Mouse (Mus musculus): ENCODE measurements around the gene B3glct. TPM values are rescaled to one million over a fixed set of nuclear protein-coding genes. Genes with fewer than 3 reads are reported as not detected.

Gene B3glct
- total RNA-seq, 2 experiments from 2014 or later, result 4.8 to 10.4 TPM

DNA sequence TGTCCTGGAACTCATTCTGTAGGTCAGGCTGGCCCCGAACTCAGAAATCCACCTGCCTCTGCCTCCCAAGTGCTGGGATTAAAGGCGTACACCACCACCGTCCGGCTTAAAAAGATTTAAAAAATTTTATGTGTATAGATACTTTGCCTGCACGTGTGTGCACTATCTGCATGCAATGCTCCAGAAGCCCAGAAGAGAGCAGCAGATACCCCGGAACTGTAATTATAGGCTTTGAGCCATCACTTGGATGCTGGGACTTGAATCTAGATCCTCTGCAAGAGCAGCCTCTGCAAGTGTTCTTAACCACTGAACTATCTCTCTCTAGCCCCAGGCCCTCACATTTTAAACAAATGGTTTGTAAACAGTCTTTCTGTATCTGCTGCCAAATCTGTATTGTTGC, 15.1 kb upstream of the B3glct start:
- ATAC-seq (ENCODE audit: poor library complexity, severe bottlenecking), result no peak

DNA sequence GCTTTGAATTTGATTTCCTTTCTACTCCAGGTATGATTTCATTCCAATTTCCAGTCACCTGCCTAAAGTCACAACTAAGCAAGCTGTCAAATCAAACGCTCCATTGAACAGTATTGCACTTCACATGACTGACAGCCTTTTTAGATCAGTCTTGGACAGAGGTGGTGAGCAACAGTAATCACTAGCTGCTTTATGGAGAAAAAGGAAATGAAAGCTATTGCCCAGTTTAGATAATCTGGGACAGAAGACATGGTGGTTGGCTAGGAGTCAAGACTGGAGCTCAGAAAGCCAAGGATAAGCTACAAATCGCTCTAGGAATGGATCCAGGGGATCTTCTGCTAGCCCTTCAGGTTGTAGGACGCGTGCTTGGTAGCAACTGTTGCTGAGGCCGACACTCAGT, 14.6 kb upstream of the B3glct start:
- no peak for ATAC-seq (ENCODE audit: poor library complexity, severe bottlenecking)

DNA sequence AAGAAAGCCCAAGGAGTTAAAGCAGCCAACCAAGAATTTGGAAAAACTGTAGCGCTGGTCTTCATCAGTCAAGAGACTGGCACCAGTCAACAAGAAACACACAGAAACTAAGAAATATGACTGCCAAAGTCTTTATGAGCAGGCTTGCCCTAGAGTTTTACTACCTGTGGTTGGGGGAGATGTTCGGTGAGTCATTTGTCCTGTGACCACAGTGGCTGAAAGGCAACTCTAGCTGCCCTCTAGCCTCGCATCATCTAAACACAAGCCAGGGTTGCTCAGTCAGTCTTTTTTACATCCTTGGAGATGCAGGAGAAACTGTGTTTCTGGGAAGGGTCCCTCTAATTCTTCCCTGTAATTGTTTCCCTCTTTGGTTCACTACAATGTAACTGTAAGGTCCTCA, 834 bp upstream of the B3glct start:
- no peak for ATAC-seq (ENCODE audit: poor library complexity, severe bottlenecking)

DNA sequence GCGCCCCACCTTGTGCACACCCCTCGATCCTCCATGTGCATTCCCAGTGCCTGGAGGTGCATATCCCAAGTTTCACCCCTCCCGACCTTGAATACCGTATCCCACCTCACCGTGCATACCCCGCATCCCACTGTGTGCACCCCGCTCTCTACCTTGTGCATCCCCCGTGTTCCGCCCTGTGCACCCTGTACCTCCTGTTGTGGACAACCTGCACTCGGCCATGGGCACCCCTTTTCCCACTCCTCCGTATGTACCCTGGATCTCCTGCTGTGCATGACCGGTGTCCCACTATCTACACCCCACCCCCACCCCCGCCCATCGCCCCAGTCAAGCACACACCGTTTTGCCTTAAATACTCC, 939 bp downstream of the B3glct start:
- peak; percentile 12; the same call in 1 of the 2 replicates for ATAC-seq (ENCODE audit: poor library complexity, severe bottlenecking)

DNA sequence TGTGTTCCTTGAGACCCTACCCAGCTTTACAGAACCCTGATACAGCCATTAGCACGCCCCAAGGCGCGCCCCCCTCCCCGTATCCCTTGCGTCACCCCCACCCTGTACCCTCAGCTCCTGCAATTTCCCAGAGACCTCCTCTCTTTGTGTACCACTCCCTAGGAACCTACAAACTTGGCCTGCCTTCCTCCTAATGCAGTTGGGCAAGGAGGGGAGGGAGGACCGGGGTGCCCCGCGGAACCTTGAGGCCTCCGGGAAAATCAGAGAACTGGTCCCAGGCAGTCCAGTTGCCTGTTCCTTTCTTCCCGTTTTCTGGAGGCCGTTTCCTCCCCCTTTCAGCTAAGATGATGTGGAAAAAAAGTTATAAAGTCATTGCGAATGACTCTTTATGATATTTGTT, 1.3 kb downstream of the B3glct start:
- no peak for ATAC-seq (ENCODE audit: poor library complexity, severe bottlenecking)

DNA sequence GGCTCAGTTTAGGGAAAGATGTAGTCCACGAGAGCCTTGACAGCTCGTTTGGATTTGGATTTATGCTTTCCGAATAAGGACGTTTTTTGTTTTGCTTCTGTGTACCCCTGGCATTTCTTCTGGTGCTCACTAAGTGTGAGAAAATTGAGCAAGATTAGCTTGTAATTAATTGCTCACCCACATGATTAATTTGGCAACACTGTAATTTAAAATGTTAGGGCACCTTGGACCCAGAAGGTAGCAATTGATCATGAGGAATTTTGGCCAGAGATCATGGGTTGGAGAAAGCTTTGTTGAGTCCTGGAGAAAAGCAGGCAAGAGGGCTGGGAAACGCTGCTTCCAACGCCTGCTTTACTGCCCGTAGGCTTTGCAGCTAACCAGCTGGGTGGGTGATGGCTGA, 1.9 kb downstream of the B3glct start:
- no peak for ATAC-seq (ENCODE audit: poor library complexity, severe bottlenecking)

DNA sequence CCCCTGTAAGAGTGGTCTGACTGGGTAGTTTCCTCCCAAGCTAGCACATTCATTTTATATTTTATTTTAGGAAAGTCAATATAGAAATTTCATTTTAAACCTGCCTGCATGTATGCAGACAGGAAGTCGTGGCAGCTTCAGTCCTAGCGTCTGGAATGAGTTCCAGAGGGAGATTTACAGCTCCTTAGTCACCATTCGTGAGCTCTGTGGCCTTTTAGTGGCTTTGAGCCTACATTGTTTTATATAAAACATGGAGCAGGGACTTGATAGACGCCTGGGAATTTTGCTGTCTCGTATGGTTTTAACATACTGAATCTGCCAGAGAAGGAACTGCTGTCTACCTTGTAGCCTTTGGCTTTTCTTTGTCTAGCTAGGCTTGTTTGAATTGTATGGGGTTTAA, 2.9 kb downstream of the B3glct start:
- no peak for ATAC-seq (ENCODE audit: poor library complexity, severe bottlenecking)

DNA sequence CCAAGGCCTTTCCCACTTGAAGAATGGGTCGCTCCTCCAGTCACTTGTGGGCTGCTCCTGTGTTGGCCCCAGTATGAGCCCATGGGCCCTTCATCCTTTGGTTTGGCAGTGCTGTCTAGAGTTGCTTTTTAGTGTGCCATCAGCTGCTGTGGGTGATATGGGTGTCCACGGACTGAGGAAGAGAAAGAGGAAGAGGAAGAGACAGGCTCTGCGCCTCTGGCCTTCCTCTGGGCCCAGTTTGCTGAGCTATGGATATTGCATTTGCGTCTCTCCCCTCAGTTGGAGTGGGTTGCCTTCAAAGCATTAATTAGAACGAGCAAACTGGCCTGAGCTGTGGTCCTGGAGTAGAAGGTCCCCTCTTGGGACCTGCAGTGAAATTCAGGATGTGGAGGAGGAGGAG, 11.8 kb downstream of the B3glct start:
- ATAC-seq (ENCODE audit: poor library complexity, severe bottlenecking), result peak; percentile 84

DNA sequence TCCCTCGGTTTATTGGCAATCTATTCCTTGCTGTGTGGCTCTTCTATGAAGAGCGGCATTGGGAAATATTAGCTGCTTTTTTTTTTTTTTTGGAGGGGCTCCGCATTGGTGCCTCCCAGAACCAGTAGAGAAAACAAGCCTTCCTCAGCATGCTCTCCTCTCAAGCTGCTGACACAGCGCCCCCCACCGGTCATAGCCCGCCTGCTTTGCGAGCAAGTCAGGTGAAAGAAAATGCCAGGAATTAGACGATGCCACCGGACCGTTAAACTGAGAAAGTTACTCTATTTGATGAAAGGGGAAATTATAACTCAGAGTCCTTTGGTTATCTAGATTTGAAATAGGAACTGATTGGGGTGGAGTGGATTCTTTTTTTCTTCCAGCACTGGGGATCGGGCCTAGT, 14.5 kb downstream of the B3glct start:
- no peak for ATAC-seq (ENCODE audit: poor library complexity, severe bottlenecking)

DNA sequence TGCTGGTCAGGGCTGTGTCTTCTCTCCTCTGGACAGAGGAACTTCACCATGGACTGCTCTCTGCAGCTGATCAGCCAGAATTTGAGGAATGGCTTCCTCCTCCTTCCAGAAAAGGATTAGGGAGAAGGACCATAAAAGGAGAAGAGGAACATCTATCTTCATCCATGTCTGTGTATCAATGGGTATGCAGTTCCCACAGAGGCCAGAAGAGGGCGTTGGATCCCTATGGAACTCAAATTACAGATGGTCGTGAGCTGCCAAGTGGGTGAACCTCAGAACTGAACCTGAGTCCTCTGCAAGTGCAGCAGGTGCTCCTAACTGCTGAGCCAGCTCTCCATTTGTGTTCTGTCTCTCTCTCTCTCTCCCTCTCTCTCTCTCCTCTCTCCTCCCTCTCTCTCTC, 15.2 kb downstream of the B3glct start:
- no peak for ATAC-seq (ENCODE audit: poor library complexity, severe bottlenecking)

DNA sequence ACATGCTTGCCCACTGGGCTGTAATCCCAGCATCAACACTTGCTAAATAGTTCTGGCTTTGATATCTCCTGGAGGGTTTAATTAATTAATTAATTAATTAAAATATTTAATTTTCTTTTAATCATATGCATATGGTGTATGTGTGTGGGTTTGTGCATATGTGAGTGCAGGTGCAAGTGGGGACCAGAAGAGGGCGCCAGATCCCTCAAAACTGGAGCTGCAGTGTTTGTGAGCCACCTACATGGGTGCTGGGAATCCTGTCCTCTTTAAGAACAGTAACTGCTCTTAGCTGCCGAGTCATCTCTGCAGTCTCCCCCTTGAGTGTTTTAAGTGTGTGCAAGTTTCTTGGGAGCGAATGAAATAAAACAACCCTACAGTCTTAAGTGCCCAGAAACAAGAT, 15.9 kb downstream of the B3glct start:
- ATAC-seq (ENCODE audit: poor library complexity, severe bottlenecking), result no peak

DNA sequence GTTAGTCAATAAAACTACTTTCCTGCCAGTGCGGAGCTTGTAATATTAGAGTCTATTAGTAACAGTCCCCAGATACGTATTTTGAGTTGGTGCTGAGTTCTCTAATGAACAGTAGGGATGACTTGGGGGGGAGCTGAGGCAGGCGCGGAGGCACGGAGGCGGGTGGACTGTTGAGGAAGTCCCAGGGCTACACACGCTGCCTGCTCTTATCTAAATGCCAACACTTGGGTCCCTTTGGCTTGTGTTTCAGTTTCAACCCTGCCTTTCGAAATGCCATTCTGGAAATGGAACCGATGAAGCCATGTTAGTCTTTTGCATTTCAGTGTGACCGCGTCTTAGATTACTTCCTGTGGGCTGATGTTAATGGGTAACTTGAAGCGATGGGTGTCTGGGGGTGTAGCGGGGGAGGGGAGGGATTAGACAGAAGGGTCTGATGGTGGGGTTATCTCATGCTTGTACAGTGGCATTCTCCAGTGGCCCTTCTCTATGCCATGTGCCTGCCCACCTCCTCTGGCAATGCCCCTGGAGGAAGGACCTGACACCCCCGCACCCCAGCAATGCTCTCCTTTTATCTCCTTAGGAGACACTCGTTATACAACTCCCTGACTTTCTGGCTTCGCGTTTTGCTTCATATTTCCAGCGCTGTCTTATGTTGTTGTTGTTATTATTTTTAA, 17.2 kb downstream of the B3glct start:
- no peak for ATAC-seq (ENCODE audit: poor library complexity, severe bottlenecking)

DNA sequence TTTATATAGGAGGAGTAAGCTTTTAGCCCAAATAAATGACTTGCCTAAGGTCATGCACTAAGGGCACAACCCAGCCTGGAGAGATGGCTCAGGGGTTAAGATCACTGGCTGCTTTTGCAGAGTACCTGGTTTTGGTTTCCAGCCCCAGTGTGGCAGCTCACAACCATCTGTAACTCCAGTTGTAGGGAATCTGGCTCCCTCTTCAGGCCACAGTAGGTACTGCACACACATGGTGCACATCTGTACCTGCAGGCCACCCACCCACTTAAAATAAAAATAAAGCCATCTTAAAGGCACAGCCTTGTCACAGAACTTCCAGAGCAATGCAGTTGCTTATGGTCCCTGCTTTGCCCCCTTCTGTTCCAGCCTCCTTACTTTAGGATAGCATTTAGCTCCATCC, 24.7 kb downstream of the B3glct start:
- ATAC-seq (ENCODE audit: poor library complexity, severe bottlenecking), result no peak

DNA sequence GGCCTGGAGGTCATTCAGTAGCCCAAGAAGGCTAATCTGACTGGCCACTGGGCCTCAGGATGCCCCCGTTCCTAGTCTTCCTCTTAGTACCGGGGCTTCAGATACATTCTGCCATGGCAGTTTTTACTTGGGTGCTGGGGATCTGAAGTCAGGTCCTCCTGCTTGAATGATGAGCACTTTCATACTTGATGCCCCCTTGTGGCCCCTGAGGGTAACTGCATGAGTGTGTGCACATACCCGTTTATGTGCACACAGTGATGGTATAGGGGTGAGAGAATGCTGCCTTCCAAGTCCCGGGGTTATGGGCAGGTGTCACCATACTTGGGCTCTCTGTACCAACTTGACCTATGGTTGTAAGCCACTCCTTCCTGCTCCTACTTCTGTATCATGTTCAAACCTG, 33.5 kb downstream of the B3glct start:
- ATAC-seq (ENCODE audit: poor library complexity, severe bottlenecking), result no peak

DNA sequence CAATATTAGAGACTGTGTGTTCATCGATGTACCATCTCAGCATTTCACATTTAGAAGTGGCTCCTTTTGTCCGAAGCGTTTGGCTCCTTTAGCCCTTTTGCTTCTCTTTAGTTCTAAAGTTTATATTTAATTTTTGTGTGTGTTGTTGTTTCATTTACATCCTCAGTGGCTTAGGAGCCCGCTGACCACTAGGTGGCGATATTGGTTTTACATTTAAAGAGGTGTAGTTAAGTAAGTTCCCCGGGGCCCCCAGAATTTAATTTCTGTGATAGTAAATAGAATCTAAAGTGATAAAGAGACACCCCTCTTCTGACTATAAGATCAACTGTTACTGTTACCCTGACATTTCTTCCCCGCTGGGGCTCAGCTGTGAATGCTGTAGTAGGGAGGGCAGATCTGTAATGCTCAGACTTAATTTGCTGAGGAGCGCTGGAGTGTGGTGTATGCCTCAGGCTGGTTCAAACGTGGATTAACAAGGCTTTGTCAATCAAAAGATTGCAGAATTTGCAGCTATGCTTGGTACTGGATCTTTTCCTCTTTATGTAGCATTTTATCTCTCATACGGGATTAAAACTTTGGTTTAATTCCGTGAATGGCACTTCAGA, 35.2 kb downstream of the B3glct start:
- 0 out of 2 replicates have a peak, but pooled peaks have one; percentile 52 for ATAC-seq (ENCODE audit: poor library complexity, severe bottlenecking)

DNA sequence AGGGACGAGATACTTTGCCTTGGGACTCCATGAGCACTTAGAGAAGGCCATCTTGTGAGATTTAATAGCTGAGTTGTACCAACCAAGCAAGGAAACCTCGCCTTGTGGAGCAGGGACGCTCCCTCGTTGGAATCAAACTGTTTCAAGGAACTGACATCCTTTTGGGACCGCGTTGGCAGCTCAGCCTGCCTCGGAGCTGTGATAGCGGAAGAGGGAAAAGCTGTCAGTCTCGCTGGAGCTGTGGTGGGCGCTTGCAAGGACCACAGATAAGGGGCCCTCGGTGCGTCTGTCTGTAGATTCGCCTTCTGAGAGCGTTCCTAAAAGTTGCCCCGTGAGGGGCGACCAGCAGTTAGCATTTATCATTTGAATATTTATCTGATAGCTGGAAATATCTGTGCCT, 35.8 kb downstream of the B3glct start:
- no peak for ATAC-seq (ENCODE audit: poor library complexity, severe bottlenecking)

DNA sequence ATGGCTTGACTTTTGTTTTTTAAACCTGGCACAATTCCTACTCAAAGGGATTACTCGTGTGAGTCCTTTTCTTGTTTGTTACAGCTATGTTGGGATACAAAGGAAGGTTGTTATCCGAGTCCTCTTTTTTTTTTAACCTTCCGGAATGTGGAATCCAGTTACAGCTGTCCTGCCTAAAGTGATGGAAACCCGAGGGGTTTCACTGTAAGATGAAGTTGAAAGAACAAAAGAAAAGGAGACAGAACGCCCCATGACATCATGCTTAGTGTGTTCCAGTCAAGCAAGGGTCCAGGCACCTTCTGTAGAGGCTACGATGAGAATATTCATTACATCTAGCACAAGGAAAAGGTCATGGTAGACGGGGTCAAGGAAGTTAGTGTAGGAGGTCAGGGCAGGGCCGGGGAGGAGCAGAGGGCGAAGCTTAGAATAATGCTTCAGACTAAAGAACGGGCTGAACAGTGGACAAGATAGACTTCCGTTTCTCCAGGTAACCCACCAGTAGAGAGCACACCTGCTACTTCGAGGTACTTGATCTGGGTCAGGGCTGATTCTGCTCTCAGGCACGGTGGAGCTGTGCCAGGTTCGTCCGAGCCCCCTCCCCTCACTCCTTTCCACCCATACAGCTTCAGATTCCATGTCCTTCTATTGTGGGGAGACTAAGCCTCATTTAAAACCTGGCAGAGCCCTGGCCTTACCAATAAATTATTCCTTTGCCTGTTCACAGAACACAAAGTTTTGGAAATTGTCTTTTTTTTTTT, 37.7 kb downstream of the B3glct start:
- ATAC-seq (ENCODE audit: poor library complexity, severe bottlenecking), result no peak

DNA sequence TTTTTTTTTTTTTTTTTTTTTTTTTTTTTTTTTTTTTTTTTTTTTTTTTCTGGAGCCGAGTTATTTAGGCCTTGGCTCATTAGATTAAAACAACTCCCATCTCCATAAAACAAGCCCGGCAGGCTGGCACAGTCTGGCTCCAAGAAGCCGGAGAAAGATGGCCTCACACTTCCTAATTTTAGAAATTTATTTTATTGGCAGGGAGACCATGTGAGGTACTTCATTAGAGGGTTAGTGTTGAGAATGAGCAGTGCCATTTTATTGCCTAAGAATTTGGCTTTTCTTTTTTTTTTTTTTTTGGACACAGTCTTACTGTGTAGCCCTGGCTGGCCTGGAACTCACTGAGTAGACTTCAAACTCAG, 38.3 kb downstream of the B3glct start:
- no peak for ATAC-seq (ENCODE audit: poor library complexity, severe bottlenecking)

DNA sequence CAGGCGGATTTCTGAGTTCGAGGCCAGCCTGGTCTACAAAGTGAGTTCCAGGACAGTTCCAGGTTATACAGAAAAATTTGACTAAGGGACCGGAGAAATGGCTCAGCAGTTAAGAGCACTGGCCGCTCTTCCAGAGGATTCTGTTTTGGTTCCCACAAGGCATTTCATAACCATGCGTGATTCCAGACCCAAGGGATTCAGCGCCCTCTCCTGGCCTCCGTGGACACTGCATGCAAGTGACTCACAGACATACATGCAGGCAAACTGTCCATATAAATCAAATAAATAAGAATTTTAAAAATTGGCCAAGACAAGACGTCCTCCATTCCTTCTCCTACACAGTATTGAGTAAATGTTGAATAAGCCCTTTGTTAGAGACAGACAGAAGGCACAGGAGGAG, 53.7 kb downstream of the B3glct start:
- ATAC-seq (ENCODE audit: poor library complexity, severe bottlenecking), result no peak

DNA sequence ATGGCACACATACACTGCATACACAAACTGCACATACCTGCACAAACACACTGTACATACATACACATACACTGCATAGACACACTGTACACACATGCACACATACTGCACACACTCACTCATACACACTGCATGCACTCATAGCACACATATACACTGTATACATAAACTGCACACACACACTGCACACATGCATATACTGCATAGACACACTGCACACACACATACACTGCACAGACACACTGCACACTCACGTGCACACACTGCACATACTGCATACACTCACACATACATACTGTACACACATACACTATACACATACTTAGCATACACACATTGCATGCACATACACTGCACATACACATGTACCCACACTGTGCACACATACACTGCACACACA, 59.2 kb downstream of the B3glct start:
- no peak for ATAC-seq (ENCODE audit: poor library complexity, severe bottlenecking)

DNA sequence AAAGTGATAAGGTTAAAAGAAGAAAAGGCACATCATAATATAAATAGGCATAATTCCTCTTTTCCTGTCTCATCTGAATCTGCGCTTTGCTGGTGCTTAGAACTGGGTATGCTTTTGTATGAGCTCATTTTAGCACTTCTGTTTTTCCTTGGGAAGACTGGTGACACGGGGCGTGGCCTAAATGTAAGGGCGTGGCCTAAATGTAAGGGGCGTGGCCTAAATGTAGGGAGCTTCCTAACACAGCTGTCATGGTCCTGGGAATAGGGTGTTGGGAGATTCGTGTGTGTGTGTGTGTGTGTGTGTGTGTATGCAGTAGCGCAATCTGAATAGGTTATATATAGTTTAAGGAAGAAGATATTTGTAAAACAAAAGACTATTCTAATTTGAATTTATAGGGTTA, 62.1 kb downstream of the B3glct start:
- no peak for ATAC-seq (ENCODE audit: poor library complexity, severe bottlenecking)

DNA sequence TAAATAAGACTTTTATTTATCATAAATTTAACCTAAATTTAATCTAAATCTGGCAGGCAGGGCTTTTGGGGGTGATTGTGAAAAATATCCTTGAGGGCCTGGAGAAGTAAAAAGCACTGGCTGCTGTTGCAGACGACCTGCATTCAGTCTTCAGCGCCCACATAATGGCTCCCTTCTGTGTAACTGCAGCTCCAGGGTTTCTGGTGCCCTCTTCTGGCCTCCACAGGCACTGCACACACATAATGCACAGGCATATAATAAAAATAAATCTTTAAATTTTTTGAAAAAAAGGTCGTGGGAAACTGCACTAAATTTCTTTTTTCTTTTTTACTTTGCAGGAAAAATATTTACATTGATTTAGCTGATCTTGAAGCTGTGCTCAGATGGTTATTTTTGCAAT, 62.7 kb downstream of the B3glct start:
- ATAC-seq (ENCODE audit: poor library complexity, severe bottlenecking), result no peak

Data from megakaryocyte, adult 5-6 weeks (primary cell).